Mouse (Mus musculus) gastrocnemius, postnatal 25 days (tissue): ENCODE results near the gene Nisch. TPM values are rescaled to one million over a fixed set of nuclear protein-coding genes. Genes with fewer than 3 reads are reported as not detected.

Experiments used
- DNase-seq: peaks from one replicate; pipeline ENCODE4 v3.0.0; 2022
- long read RNA-seq, 2 experiments: library from polyadenylated mRNA; stranded (forward); transcript quantifications; one replicate each; pipeline ENCODE4 v2.0.0; 2021
- total RNA-seq, 2 experiments: library from RNA; stranded (reverse); gene quantifications; 1 replicate in 1 of 2; 2 replicates in 1 of 2; pipeline ENCODE4 v1.2.3; 2021

The Nisch gene
- total RNA-seq: 10 to 100 TPM; 63.7 to 67.7 TPM
- long read RNA-seq, experiment 1, full-length matches to known transcripts: 4 of 550 reads
- long read RNA-seq, experiment 1, partial matches to known transcripts: 5 of 550 reads
- long read RNA-seq, experiment 1, other reads (novel, unspliced or antisense): 541 of 550 reads
- long read RNA-seq, experiment 2, full-length matches to known transcripts: 16 of 332 reads
- long read RNA-seq, experiment 2, partial matches to known transcripts: 15 of 332 reads
- long read RNA-seq, experiment 2, other reads (novel, unspliced or antisense): 301 of 332 reads

- no peak for DNase-seq
Observed at GRCm38 (mm10) chr14:31216846-31217245, at the start of gene Nisch. TSS of gene Nisch (minus strand) at chr14:31216946.

- no peak for DNase-seq
Observed at GRCm38 (mm10) chr14:31260932-31261331, 44.2 kb upstream of the Nisch start.

DNA sequence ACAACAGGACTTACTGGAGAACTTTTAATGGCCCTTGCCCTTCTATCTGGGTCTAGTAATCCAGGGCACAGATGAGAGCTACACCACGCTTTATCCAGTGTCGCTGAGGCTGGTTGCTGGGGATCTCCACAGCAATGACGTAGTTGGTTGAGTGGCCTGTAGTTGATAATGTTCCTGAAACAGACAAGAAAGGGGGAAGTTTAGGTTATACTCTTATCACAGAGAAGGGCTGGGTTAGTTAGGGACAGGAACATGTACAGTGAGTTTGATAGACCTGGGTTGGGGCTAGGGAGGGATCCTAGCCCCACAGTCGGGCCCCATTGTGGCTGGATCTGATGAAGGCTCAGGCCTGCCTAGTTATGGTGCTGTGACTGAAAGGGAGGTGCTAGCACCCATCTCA lies 43.6 kb upstream of the Nisch start:
- DNase-seq: no peak

DNA sequence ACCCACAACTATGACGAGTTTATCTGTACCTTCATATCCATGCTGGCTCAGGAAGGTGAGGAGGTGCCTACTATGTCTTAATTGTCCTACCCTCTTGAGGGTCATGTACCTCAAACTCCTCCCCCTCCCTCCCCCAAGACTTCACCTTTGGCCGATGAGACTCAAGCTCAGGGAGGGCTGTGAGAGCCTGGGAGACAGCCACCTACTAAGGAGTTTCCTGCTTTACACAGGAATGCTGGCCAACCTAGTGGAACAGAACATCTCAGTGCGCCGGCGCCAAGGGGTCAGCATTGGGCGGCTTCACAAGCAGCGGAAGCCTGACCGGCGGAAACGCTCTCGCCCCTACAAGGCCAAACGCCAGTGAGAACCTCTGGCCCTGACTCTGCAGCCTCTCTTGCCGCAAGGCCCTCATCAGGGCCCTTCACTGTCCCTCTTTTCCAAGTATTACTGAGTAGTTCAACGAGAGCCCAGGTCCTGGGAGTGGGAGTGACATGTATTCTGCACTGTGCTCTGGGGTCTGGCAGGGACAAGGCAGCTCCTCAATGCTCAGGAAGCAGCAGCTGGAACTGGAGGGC lies 41.8 kb upstream of the Nisch start:
- no peak for DNase-seq

DNA sequence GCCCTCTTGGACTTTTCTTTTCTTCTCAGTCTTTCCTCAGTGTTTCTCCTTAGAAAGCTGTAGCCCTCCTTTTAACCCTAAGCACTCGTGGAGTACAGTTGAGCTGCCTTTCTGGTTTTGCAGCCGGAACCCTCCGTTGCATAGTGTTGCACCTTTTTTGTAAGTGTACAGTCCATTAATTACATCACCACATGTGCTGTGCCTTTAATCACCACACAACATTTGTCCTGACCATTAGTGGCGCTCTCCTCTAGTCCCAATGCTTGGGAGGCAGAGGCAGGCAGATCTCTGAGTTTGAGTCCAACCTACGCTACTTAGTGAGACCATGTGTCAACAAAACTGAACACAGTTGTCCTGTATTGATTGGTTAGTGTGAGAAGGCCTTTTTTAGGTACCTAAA lies 35.3 kb upstream of the Nisch start:
- DNase-seq: no peak

- no peak for DNase-seq
Observed at GRCm38 (mm10) chr14:31251626-31252025, 34.9 kb upstream of the Nisch start.

DNA sequence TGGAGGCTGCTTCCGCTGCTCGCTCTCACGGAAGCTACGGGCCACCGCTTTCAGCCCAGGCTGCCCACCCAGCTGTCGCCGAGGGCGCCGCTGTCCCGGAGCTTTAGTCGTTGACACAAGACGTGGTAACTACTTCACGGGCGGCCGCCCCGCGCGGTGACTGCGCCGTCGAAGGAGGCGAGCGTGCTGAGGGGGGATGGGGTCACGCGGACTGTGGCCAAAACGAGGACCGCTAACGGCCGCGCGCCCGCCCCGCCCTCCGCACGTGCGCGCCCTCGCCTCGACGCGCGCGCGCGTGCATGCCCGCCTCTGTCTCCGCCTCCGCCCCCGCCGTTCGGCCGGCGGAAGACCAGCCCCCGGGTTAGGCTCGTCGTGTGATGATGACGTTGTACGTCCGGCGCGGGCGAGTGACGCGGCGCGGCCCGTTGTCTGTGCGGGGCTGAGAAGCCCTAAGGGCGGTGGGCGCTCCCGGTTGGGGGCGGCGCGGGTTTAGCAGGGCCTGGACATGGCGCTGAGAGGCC lies 34.4 kb upstream of the Nisch start, which contains the start of the genes Phf7 and Bap1:
Gene Phf7, minus strand, starts transcription at position 234 of the 521 bp plus-strand sequence.
Gene Bap1, plus strand, starts transcription at position 367 of the 521 bp plus-strand sequence.
- DNase-seq: peak; percentile 93

DNA sequence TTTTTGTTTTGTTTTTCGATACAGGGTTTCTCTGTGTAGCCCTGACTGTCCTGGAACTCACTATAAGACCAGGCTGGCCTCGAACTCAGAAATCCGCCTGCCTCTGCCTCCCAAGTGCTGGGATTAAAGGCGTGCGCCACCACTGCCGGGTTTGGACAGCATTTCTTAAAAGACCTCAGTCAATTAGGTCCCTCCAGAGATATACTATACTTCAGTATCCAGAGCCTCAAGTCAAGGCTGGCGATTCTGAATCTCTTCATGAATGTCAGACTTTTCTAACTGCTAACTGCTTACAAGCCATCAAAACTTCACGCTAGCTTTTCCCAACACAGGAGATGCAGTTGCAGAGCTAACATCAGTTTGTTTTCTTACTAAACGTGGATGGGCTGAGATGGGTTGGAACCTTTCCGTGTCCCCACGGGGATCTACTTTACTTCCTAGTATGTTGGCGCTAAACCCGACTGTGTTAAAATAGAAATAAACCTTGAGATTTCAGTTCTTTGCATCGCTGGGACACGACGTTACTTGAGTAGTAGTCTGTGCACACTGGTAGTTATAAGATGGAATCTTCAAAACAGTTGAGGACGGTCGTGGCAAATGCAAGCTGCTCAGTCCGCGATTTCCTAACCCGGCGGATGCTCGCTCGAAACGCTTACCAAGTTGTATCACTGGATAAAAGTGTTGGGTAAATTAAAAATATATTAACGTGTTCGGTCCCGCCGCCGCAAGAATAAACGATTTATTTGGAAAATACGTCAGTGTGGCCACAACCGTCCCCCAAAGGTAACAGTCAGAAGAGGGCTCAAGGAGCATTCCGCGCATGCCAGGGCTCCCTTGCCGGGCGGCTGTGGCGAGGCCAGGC lies 33.7 kb upstream of the Nisch start:
- no peak for DNase-seq

DNA sequence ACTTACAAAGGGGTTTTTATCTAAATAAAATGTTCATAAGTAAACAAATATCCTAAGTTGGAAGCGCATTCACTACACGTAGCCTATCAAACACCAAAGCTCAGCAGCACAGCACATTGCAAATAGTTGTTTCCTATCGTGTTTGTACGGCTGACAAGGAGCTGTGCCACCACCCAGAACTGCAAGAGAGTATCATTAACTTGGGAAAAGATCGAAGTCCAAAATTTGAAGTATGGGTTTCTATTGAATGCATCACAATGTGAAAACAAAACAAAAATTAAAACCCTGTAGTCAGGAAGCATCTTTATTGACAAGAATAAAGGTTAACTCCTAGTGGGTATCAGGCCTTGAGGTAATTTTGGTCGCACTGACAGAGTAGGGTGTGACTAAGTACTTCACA lies 31.6 kb upstream of the Nisch start:
- no peak for DNase-seq

DNA sequence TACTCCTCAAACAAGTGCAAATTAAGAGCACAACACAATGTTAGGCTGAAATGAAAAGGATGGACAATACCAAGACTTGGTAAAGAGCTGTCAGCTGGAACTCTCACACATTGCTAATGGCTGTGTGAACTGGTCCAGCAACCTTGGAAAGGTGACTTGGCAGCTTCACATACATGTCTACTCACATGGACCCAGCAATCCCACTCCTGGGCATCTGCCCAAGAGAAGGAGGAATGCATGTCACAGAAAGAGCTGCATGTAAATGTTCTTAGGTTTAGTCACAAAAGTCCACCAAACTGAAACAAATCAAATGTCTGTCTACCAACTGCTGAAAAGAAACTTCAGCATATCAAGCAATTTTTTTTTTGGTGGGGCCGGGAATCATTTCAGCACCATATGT lies 29.2 kb upstream of the Nisch start:
- DNase-seq: no peak

DNA sequence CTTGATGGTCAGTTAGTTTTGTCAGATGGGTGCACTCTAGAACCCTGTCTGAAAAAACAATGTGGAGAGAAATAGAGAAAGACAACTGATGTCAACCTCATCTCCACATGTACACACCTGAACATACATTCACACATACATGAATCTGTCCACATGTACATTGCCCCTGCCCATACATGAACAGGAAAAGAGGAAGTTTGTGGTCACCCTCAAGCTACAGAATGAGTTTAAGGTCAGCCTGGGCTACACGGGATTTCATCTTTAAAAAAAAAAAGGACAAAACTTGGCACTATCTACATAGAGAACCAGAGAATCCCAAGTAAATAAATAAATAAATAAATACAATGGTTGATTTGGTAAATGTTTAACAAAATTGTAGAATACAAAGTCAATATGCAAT lies 28.0 kb upstream of the Nisch start:
- no peak for DNase-seq

DNA sequence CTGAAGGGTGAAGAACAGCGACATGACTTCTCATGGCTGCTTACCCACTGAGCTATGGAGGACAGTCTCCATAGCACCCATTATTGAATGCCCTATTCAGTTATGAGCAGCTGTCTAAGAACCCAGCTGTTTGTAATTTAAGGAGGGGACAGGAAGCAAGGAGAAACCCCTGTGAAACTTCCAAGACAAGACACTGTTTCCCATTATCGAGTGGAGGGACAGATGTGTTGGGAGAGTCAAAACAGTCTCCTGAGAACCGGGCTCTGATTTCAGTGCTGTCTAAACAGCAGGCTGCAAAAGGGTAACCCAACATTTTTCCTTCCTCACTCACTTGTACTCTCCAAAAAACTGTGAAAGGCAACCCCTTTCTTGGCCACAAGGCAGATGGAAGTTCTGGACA lies 23.8 kb upstream of the Nisch start:
- no peak for DNase-seq

DNA sequence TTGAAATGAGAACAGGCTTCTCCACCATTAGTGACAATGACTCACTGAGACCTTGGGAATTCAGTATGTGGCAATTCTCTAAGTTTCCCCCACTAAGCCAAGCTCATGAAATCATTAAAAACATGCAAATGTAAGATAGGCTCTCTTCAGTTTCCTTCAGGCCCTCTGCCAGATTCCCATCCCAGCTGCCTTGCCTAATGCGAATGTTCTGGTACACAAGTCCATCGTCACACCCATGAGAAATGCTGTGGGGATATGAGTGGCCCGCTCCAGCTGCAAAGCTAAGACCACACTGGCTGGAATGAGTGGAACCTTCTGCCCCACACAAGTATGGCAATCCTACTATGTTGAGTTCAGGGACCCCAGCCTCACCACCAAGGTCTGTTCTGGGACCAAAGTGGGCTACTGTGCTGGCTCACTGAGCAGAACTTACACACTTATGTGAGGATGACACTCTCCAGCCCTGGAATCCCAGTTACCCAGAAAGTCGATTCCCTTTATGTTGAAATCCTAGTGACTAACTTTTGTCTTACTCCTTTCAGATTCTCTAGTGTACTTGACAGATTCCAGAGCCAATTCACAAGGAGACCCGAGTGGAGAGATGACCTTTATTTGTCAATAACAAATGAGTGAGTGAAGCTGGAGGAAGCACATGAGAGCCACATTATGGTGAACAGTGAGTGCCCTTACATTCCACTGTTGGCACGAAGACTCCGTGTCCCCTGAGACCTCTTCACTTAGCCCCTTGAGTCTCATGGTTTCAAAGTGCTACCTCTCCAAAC lies 20.5 kb upstream of the Nisch start:
- DNase-seq: peak; percentile 72

- DNase-seq: peak; percentile 50
Observed at GRCm38 (mm10) chr14:31233996-31234591, 17.3 kb upstream of the Nisch start.

DNA sequence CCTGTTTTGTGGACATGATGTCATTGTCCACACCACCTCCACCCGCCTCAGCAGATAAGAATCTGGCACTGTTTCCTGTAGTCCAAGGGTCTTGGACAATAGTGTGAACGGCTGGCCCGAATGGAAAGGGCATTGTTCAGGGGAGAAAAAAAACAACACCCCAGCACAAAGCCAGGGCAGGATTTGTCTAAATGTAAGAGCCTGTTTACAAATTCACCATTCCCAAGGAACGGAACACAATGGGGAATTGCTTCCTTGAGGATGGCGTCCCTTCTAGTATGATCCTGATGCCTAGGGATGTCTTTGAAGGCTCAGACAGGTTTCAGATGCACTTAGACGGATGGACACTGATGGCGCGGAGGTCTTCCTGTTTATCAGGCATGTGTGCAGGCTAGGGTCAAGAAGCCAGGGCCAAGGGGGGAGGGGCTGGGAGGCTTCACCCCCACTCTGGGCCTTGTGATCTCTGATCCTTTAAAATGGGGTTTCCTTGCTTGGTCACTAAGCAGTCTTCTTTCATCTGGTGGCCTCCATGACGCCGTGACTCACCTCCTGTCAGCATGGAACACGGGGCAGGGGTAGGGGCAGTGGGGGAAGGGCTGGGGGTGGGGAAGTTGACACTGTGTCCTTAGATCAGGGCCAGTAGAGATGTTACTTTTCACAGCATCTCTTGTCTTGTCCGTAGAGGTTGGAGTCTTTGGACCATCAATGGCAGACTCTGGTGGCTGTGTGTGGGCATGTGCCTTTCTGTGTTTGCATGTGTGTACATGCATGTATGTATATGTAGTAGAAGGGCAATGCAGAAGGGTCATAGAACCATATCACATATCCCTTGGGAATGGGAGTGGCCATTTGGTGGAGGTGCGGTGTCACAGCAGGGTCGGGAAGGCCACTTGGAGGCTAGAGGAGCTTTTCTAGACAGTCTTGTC lies 16.6 kb upstream of the Nisch start:
- peak; percentile 27 for DNase-seq

- peak; percentile 38 for DNase-seq
Observed at GRCm38 (mm10) chr14:31232404-31233069, 15.8 kb upstream of the Nisch start.

- DNase-seq: no peak
Observed at GRCm38 (mm10) chr14:31230442-31230841, 13.7 kb upstream of the Nisch start.

DNA sequence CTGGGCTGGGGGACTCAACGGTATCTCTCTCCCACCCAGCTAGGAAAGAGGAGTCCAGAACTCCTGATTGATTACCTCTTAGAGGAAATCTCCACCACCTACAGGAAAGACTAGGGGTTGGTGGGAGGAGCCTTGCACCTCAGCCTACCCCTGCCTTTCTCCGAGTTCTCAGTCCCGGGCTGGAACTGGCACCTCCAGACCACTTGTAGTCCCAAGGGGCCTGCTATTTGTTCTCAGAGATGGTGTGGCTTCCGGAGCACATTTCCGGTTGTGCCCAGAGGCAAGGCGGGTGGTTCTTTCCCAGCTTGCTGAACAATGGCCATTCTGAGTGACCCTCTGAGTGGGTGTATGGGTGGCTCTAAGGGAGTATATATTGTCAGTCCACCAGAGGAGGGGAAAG lies 11.5 kb upstream of the Nisch start:
- DNase-seq: no peak

- DNase-seq: no peak
Observed at GRCm38 (mm10) chr14:31226978-31227377, 10.2 kb upstream of the Nisch start.

DNA sequence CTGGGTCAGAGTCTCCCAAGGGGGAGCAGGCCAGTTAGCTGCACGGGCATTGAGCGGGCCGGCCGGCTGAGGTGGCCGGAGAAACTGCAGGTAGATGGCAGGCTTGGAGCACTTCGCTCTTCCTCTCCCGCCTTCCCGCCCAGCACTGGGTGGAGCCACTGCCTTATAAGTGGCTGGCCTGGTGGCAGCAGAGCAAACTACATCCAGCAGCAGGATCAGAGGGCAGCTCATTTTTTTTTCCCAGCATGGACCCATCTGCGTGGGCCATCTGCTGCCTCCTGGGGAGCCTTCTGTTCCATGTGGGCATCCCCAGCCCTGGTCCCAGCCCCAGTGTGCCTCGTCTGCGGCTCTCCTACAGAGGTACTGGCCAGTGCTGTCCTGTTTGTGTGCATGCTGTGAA lies 920 bp upstream of the Nisch start, which contains the start of gene Sema3g:
Gene Sema3g, plus strand, starts transcription at position 195 of the 400 bp plus-strand sequence.
- DNase-seq: peak; percentile 42
